Mouse (Mus musculus): ENCODE results near the gene Fat3. TPM values are rescaled to one million over a fixed set of nuclear protein-coding genes. Genes with fewer than 3 reads are reported as not detected.

Gene Fat3
- 10 to 100 TPM; 56.2 to 74.4 TPM for total RNA-seq (2021)
- long read RNA-seq, experiment 1, partial matches to known transcripts = 0 of 1 reads
- long read RNA-seq, experiment 1, other reads (novel, unspliced or antisense) = 1 of 1 reads
- long read RNA-seq, experiment 2, partial matches to known transcripts = 0 of 1 reads
- long read RNA-seq, experiment 2, other reads (novel, unspliced or antisense) = 1 of 1 reads

- peak; percentile 22 to 63 for DNase-seq (ENCODE audit: low spot score in 2 of 2)
Observed at GRCm38 (mm10) chr9:16501186-16501711, at the start of gene Fat3. Fat3 (minus strand) TSS chr9:16501285.

DNA sequence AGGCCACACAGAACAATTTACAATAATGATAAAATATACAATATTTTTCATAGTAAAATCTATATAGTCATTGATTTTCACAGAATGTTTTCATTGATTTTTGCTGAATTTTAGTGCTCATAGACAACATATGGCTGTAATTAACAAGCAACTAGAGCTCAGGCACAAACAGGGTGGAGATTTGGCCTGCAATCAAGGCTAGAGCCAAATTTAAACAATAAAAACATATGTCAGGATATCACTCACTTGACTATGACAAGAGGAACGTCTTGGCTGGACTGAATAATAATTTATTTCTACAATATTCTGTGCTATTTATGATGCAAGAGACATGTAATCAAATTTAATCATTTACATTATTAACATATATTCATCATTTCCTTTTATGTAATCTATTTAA, 31.8 kb upstream of the Fat3 start:
- DNase-seq (ENCODE audit: low spot score in 2 of 2) = no peak

- no peak for DNase-seq (ENCODE audit: low spot score in 2 of 2)
Observed at GRCm38 (mm10) chr9:16517543-16517942, 16.5 kb upstream of the Fat3 start.

GRCm38 (mm10) chr9:16512005-16512404, 10.9 kb upstream of the Fat3 start:
- no peak for DNase-seq (ENCODE audit: low spot score in 2 of 2)

GRCm38 (mm10) chr9:16503776-16504175, 2.7 kb upstream of the Fat3 start:
- peak; percentile 35 to 49 for DNase-seq (ENCODE audit: low spot score in 2 of 2)

DNA sequence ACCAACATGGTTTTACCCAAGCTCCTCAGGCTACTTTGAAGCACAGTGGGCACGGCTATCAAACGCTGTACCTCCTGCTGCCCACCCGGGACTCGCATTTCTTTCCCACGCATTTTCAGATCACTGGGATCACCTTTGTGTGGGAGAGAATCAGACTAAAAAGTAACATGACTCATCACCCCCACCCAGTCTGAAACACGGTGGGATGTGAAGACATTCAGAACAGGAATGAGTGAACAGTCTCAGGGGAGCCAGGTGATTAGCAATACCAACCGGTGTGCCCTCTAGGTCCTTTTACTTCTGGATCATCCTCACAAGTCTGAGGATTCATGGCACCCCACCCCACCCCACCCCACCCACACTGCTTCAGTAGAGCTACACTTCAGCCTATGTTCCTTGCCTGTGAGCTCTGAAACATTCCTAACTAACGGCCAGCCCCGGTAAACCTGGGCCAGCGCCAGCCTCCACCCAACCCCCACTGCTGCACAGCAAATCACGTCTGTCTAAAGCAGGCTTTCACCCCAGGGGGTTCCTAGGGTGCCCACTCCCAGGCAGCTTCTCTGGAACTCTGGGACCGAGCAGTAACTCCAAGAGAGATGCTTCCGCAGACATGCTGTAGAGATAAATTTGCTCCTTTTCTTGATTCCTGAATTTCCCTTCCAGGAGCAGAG, 1.7 kb upstream of the Fat3 start:
- DNase-seq (ENCODE audit: low spot score in 2 of 2) = peak; percentile 28 to 34

DNA sequence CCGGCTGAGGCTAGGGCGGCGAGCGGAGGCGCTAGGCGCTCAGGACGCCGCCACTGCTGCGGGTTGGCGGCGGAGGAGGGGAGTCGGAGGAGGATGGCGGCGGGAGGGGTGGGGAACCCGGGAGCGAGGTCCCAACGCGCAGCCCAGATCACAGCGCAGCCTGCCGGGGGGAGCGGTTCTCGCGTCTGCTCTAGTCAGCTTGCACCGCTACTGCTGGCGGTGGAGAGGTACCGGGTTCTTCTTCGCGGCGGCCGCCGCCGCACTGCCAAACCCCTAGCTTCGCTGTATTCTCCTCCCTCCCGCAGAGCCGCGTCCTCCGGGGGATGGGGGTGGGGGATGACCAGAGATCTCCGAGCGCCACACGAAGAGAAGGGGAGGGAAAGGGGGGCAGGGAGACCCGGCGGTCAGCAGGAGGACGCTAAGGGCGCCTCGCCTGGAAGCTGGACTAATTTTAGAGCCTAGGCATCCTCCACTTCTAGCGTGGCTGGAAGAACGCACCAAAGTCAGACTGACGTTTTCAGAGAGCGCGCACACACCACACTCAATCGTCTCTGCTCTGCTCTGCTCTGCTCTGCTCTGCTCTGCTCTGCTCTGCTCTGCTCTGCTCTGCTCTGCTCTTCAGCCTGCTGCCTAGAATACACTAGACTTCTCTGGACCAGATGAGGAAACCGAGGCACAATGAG, 1.0 kb upstream of the Fat3 start:
- peak; percentile 64 to 84 for DNase-seq (ENCODE audit: low spot score in 2 of 2)

DNA sequence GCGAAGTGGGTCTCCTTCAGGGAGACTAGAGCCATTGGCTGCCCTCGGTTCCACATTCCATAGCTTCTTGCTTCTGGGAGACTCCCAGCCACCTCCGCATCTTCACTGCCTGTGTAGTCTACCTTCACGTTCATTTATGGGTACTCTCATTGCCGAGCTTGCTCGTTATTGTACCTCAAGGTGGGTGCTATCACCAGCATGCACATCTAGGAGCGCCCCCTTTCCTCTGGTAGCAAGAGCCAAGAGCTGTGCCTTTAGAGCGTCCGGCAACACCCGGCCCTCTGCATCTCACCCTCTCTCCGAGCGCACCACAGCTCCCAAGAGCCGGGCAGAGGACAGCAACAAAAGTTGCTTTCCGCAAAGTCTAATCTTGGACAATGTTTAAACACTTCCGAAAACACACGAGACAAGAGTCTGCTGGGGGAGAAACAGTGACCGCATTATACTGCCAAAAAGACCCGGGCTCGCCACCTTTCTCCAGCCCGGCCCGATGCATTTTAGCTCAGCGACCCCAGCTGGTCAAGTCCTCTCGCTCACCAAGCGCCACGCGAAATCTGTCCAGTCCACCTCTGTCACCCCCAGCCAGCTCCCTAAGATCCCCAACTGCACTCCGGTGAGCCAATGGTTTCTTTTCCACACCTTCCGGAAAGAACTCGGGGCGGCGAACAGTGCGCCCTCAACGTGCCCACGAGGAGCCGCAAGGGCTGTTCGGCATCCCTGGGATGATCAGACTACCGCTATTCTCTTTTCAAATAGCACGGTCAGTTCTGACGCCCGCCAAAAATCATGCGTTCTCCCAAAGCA, 501 bp downstream of the Fat3 start:
- DNase-seq (ENCODE audit: low spot score in 2 of 2) = peak; percentile 38 to 57

DNA sequence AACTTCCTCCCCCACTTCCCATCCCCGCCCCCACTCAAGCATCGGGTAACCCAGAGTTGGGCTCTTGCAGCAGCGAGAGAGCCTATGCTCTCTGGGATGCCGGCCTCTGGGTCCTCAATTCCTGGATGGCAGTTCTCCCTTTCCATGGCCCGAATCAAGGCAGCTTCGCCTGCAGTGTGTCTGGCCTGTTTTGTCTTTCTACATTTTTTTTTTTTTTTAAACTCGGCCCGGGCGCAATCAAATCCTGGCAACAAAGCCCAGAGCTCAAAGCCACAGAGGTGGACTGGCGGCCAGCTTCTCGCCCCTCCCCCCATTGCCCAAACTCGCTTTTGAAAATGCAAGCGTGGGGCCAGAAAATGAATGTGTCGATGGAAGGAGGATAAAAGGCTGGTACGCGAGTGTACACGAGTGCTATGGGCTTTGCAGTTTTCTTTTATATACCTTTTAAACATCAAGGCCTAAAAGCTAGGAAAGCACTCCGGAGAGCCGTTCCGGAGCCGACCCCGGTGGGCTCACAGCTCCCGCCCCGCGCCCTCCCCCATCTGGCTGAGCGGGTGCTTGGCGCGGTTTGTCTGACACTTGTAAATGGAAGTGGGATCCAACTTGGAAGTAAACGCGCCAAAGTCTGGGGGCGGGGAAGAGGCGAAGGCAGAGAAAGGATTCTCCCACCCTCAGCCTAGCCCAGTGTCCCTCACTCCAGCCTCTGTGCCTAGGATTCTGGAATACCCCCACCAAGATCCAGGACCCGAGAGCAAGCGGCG, 1.3 kb downstream of the Fat3 start:
- DNase-seq (ENCODE audit: low spot score in 2 of 2) = peak; percentile 68 to 76

GRCm38 (mm10) chr9:16498876-16499275, 2.2 kb downstream of the Fat3 start:
- peak in 1 of 2 experiments; percentile 6 for DNase-seq (ENCODE audit: low spot score in 2 of 2)

GRCm38 (mm10) chr9:16497361-16497760, 3.7 kb downstream of the Fat3 start:
- no peak for DNase-seq (ENCODE audit: low spot score in 2 of 2)

DNA sequence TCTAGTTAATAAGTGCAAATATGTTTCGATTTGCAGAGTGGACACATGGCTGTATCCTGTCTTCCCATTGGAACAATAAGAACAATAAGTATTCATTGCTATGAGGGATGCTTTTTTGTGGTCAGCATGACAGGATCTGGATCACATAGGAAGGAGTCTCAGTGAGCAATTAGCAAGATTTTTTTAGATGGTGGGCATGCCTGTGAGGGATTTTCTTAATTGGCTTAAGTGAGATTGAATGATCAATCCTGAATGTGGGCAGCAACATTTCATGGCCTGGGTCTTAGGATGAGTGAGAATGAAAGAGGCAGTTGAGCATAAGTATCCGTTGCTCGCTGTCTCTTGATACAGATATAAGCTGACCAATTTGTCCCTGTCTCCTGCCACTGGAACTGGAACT, 4.8 kb downstream of the Fat3 start:
- DNase-seq (ENCODE audit: low spot score in 2 of 2) = no peak

DNA sequence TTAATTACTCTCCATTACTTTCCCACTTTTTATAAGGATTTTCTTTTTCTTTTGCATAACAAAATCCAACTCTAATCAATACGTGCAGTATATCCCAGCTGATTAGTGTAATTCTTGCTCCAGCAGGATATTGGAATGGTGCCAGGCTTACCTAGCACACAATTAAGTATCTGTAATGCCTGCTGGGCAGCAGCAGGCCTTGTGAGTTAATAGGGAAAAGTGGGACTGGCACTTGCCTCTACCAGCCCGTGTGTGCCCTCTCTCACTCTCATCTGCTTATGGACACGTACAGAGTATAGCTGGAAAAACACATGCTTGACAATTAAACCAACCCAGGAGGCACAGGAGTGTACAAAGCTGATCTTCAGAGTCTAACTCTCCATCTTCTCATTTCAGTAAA, 11.4 kb downstream of the Fat3 start:
- DNase-seq (ENCODE audit: low spot score in 2 of 2) = no peak

GRCm38 (mm10) chr9:16487565-16487964, 13.5 kb downstream of the Fat3 start:
- no peak for DNase-seq (ENCODE audit: low spot score in 2 of 2)

DNA sequence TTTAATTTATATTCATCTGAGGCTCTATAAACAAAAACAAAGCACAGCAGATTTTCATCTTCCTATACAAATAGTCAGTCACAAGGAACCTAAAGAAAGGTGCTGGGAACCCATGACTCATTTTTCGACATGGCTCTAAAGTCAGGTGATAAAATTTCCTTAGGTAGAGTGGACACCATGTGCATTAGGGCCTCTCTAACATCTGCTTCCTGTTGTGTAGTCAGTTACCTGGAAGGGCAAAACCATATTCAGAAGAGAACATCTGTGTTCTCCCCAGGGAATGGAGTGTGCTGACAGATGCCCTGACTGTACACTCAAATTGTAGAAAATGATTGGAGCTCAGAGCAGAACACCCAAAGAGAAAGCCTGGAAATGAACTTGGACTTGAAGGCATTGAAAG, 14.9 kb downstream of the Fat3 start:
- DNase-seq (ENCODE audit: low spot score in 2 of 2) = no peak

GRCm38 (mm10) chr9:16485173-16485572, 15.9 kb downstream of the Fat3 start:
- DNase-seq (ENCODE audit: low spot score in 2 of 2) = no peak

DNA sequence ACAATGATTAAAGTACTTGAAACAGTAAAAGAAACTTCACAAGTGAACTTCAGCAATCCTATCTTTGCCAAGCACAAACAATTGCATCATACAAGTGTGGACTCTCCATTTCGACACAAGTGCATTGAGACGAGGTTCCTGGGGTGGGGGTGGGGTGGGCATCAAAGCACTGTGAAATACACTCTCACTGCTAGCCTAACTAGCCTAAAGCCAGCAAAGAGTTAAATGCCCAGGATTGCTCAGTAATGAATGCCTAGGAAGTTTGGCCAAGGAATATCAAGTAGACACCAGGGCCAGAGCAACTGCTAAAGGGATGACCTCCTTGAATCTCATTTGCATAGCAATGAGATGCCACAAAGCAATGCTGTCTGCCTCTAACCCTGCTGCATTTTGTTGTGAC, 16.3 kb downstream of the Fat3 start:
- DNase-seq (ENCODE audit: low spot score in 2 of 2) = no peak

- no peak for DNase-seq (ENCODE audit: low spot score in 2 of 2)
Observed at GRCm38 (mm10) chr9:16461491-16461890, 39.6 kb downstream of the Fat3 start.

DNA sequence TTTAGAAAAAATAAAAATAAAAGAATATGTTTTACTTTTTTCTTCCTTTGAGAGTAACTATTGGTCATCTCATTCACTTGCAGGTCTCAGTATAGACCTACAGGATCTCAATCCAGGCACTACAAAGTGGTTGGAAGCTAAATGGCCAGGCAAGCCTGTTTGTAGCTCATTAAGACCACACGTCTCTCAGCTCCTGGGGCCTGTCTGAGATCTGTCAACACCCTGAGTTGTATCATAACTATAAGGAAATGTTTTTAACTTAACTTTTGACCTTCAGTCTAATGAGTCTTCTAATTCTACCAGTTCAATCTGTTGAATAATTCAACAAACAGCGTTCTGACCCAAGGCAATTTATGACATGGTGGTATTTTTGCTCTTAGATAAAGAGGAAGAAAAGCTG, 40.5 kb downstream of the Fat3 start:
- no peak for DNase-seq (ENCODE audit: low spot score in 2 of 2)

DNA sequence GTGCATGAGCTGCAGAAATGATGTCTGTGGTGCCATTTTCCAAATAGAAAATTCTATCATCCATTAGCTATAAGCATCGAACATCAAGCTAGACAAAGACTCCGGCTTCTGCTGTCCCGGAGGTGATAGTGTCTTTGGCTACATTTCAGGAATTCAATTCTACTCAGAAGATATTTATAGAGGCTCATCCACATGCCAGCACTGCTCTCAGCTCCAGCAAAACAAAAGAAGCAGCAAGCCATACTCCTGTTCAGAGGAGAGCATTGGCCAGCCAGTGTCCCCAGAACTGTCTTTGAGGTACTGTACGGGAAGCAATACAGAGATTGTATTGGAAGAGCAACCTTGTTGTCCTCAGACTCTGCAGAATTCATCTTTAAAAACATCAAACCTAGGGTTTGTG, 59.2 kb downstream of the Fat3 start:
- DNase-seq (ENCODE audit: low spot score in 2 of 2) = no peak

DNA sequence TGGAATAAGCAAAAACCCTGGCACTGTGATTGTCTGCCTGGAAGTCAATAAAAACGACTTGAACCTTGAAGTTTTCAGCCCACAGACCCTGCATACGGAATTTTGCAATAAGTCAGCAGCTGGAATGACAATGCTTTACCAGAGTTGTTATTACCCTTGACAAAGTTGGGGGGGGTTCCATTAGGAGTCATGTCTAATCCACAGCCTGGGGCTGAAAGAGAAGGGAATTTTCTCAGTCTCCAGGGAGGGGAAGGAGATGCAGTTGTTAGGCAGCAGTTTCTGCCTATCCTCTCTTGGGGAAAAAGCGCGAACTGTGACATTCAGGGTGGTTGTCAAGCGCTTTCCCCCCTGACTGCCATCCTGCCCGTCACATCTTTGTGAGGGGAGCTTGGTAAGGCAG, 60.4 kb downstream of the Fat3 start:
- no peak for DNase-seq (ENCODE audit: low spot score in 2 of 2)

All from left cerebral cortex, adult 18-20 months (tissue).